Mouse (Mus musculus): ENCODE results near the gene Zmym3. TPM values are rescaled to one million over a fixed set of nuclear protein-coding genes. Genes with fewer than 3 reads are reported as not detected.

Gene Zmym3
- 10 to 100 TPM; 14.0 to 15.8 TPM for polyA plus RNA-seq (2017; shearing (Covaris generic))

DNA sequence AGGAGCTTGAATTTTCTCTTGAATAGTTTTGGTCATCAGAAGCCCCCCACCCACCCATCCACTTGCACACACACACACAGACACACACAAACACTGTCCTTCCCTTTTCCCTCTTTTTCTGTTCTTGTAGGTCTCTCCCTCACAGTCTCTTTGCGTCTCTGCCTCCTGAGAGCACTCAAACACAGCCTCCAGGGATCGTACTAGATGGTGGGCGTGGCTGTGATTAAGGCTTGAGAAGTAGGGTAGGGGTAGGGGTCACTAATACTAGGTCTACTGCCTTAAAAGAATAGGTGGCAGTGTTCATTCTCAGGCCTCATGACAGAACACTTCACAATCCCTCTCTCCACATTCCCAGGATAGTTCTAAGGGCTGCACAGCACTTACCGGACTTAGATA, at the start of gene Zmym3:
Gene Zmym3 (minus strand): TSS at position 150 of the 396 bp plus-strand sequence.

DNA sequence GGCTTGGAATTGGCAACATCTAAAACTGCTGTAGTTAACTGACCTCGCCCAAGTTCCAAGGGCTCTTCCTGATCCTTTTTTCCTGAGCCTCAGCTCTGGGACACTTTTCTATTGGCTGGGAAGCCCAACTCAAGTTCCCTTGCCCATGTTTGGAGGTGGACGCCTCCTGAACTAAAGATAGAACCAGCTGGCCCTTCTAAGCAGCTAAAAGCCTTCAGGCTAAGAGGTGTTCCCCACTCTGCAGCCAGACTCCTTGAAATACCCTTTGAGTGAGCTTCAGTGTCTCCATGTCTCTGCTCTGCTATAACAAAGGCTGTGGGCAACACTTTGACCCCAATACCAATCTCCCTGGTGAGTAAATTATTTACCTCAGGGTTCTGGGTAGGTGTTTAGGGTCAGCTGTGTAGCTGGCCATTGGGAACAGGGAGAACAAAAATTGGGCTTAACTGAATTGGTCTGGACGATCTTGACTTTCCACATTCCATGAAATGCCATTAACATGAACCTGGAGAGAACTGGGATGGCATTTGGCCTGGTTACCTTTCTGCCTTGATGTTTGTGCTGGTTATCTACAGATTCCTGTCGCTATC, 28.3 kb upstream of the Zmym3 start, which contains the start of gene Itgb1bp2:
Gene Itgb1bp2 (plus strand): TSS at position 203 of the 590 bp plus-strand sequence.

DNA sequence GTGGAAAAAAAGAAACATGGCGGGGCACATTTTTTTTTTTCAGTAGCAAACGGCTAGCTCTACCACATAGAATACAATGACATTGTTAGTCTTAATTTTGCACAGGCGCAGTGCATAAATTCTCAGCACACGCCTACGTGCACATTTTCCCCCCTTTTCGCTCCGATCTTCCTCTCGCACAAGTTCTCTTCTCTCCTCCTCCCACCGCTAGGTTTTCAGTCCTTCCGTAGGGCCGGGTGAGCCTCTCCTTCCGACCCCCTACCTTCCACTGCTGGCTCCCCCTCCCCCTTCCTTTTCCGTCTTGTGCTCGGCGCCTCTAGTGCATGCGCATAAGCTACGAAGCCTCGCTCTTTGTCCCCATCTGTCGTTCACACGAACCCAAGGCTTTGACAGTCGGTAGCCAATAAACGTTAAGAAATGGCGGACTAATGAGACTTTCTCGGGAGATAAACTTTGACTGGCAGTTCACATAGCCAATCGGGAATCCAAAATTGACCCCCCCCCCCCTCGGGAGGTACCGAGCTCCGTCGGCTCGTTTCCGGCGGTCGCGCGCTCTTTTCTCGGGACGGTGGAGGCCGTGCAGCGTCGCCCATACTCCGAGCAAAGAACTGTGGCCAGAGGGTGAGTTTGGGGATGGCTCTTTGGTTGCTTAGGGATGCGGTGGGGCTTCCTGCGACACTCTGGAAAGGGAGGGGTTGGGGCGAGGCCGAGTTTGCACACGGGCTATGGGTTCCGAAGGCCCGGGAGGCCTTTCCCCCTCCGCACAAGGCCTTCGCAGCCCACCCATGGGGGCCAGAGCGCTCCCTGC, 8.7 kb upstream of the Zmym3 start, which contains the start of gene Nono:
Gene Nono (plus strand): TSS at position 177 of the 808 bp plus-strand sequence.

GRCm38 (mm10) chrX:101376190-101376968, 44.3 kb downstream of the Zmym3 start, which contains the start of gene Gjb1:
TSS of gene Gjb1 (plus strand) at chrX:101376378.

Other genes with a start within 250 kb of the Zmym3 start
- gene Snx12, start 198.3 kb downstream of the Zmym3 start, polyA plus RNA-seq (2017; shearing (Covaris generic)): 10 to 100 TPM; 49.0 to 62.8 TPM
- 1 to 10 TPM; 2.2 TPM for gene Foxo4, start 166.3 kb downstream of the Zmym3 start, polyA plus RNA-seq (2017; shearing (Covaris generic))
- 1 to 10 TPM; 2.3 to 4.0 TPM for gene Gm614, start 156.9 kb downstream of the Zmym3 start, polyA plus RNA-seq (2017; shearing (Covaris generic))
- 1,000 to 10,000 TPM; 1,270 to 1,829 TPM for gene Il2rg, start 152.6 kb downstream of the Zmym3 start, polyA plus RNA-seq (2017; shearing (Covaris generic))
- gene Gm20489, start 151.8 kb downstream of the Zmym3 start, polyA plus RNA-seq (2017; shearing (Covaris generic)): not detected
- gene Med12, start 146.8 kb downstream of the Zmym3 start, polyA plus RNA-seq (2017; shearing (Covaris generic)): 10 to 100 TPM; 52.0 to 84.8 TPM
- under 1 TPM in 1 of 2 experiments, not detected in 1; 0.28 TPM for gene Nlgn3, start 121.7 kb downstream of the Zmym3 start, polyA plus RNA-seq (2017; shearing (Covaris generic))
- gene Gjb1, start 44.5 kb downstream of the Zmym3 start, polyA plus RNA-seq (2017; shearing (Covaris generic)): not detected
- gene Nono, start 8.5 kb upstream of the Zmym3 start, polyA plus RNA-seq (2017; shearing (Covaris generic)): 100 to 1,000 TPM; 268 to 276 TPM
- gene Itgb1bp2, start 28.2 kb upstream of the Zmym3 start, polyA plus RNA-seq (2017; shearing (Covaris generic)): 1 to 10 TPM in 1 of 2 experiments, under 1 TPM in 1; 0.29 to 1.7 TPM
- 10 to 100 TPM; 12.5 to 18.3 TPM for gene Taf1, start 111.9 kb upstream of the Zmym3 start, polyA plus RNA-seq (2017; shearing (Covaris generic))
- gene Ogt, start 219.2 kb upstream of the Zmym3 start, polyA plus RNA-seq (2017; shearing (Covaris generic)): 100 to 1,000 TPM; 200 to 302 TPM